Mouse (Mus musculus) myocyte (in vitro differentiated cells): Measurements from ENCODE around the gene Slc22a6. TPM values are rescaled to one million over a fixed set of nuclear protein-coding genes. Genes with fewer than 3 reads are reported as not detected.

Source experiments
- H3K27me3 ChIP-seq: one replicate; pipeline ENCODE4 v1.6.1; 2011; ENCODE audit not compliant: control insufficient read depth, insufficient read depth, insufficient read length
- H3K36me3 ChIP-seq: one replicate; pipeline ENCODE4 v1.6.1; 2011; ENCODE audit not compliant: control insufficient read depth, insufficient read depth
- H3K4me2 ChIP-seq: one replicate; pipeline ENCODE4 v1.6.1; 2011; ENCODE audit warnings: low read depth, control low read depth
- H3K4me3 ChIP-seq: one replicate; pipeline ENCODE4 v1.5.1; 2011; ENCODE audit warnings: mild to moderate bottlenecking, control low read depth, moderate library complexity
- H3K79me2 ChIP-seq: one replicate; pipeline ENCODE4 v1.6.1; 2011; ENCODE audit not compliant: control insufficient read depth, insufficient read depth
- H3ac ChIP-seq: one replicate; pipeline ENCODE4 v1.6.1; 2011; ENCODE audit not compliant: control insufficient read depth, insufficient read length
- CEBPB ChIP-seq: IDR thresholded peaks from 2 replicates; pipeline ENCODE4 v1.6.1; 2011; ENCODE audit warnings: mild to moderate bottlenecking, moderate library complexity; ENCODE audit not compliant: poor library complexity, insufficient read depth, severe bottlenecking
- E2F4 ChIP-seq: IDR thresholded peaks from one replicate; pipeline ENCODE4 v1.6.1; 2011; ENCODE audit warnings: mild to moderate bottlenecking, control low read depth, moderate library complexity; ENCODE audit not compliant: insufficient read depth
- MAX ChIP-seq: IDR thresholded peaks from one replicate; pipeline ENCODE4 v1.6.1; 2011; ENCODE audit warnings: low read depth, mild to moderate bottlenecking, control low read depth
- MYOD1 ChIP-seq, 3 experiments: IDR thresholded peaks; one replicate each; pipeline ENCODE4 v1.6.1; 2011; ENCODE audit warnings: control low read depth in 2 of 3, low read depth in 2 of 3, mild to moderate bottlenecking in 2 of 3, moderate library complexity in 1 of 3; ENCODE audit not compliant: insufficient read length in 2 of 3, control insufficient read depth in 1 of 3
- MYOG ChIP-seq, 3 experiments: IDR thresholded peaks; one replicate each; pipeline ENCODE4 v1.6.1; 2011; ENCODE audit warnings: control low read depth in 2 of 3, low read depth in 2 of 3, mild to moderate bottlenecking in 2 of 3; ENCODE audit not compliant: insufficient read length in 2 of 3, control insufficient read depth in 1 of 3, insufficient read depth in 1 of 3
- POLR2A ChIP-seq: IDR thresholded peaks from one replicate; pipeline ENCODE4 v1.6.1; 2011; ENCODE audit warnings: low read depth, mild to moderate bottlenecking, control low read depth, moderate library complexity; ENCODE audit not compliant: insufficient read length
- POLR2AphosphoS2 ChIP-seq: IDR thresholded peaks from one replicate; pipeline ENCODE4 v1.6.1; 2011; ENCODE audit warnings: low read depth, control low read depth; ENCODE audit not compliant: insufficient read length
- REST ChIP-seq: IDR thresholded peaks from one replicate; pipeline ENCODE4 v1.6.1; 2011; ENCODE audit warnings: mild to moderate bottlenecking, control low read depth, moderate library complexity; ENCODE audit not compliant: insufficient read depth, insufficient read length
- SRF ChIP-seq: IDR thresholded peaks from one replicate; pipeline ENCODE4 v1.6.1; 2011; ENCODE audit warnings: low read depth; ENCODE audit not compliant: control insufficient read depth, insufficient read length
- TCF12 ChIP-seq: IDR thresholded peaks from one replicate; pipeline ENCODE4 v1.6.1; 2011; ENCODE audit warnings: mild to moderate bottlenecking, control low read depth; ENCODE audit not compliant: poor library complexity, insufficient read depth, severe bottlenecking
- TCF3 ChIP-seq: IDR thresholded peaks from one replicate; pipeline ENCODE4 v1.6.1; 2011; ENCODE audit warnings: low read depth, control low read depth; ENCODE audit not compliant: insufficient read length
- USF1 ChIP-seq: IDR thresholded peaks from one replicate; pipeline ENCODE4 v1.6.1; 2011; ENCODE audit warnings: low read depth, mild to moderate bottlenecking, control low read depth, moderate library complexity
- polyA plus RNA-seq: library from polyadenylated mRNA; unstranded; fragments of >200 nt; fragmentation: generic; extraction: Trizol; gene quantifications from one replicate; pipeline ENCODE4 v1.2.1, GENCODE M21; 2012; ENCODE audit warnings: missing spikeins

Slc22a6 gene
- polyA plus RNA-seq, 1 experiment, result not detected

- Histone ChIP-seq H3K4me3 (no peak overlapping the region), H3K27me3 (peaks cover 63% of the 10 kb centered on the region)
Measured at GRCm38 (mm10) chr19:8661821-8662307, 44.0 kb downstream of the Slc22a6 start.

GRCm38 (mm10) chr19:8662337-8662736, 44.5 kb downstream of the Slc22a6 start:
- H3ac ChIP-seq, result no peak overlapping the region
- H3K36me3 ChIP-seq, result no peaks in the 10 kb centered on the region
- TF ChIP-seq TCF12 (no peak), CEBPB (no peak), POLR2AphosphoS2 (no peak), MYOD1 (IDR thresholded peaks at IDR 0.05; ENCODE audit: control insufficient read depth in 1 of 3, insufficient read length in 2 of 3, low read depth in 2 of 3) (no peak), MAX (no peak), MYOG (IDR thresholded peaks at IDR 0.05; ENCODE audit: control insufficient read depth in 1 of 3, insufficient read depth in 1 of 3, insufficient read length in 2 of 3, low read depth in 2 of 3) (no peak), USF1 (no peak)
- H3K4me3 ChIP-seq, result no peak overlapping the region
- no peak overlapping the region for H3K4me2 ChIP-seq
- H3K27me3 ChIP-seq, result peaks cover 63% of the 10 kb centered on the region
- no peaks in the 10 kb centered on the region for H3K79me2 ChIP-seq

More at GRCm38 (mm10) chr19:8661821-8662307, 44.0 kb downstream of the Slc22a6 start:
- Histone ChIP-seq H3K79me2 (no peaks in the 10 kb centered on the region), H3ac (no peak overlapping the region), H3K36me3 (no peaks in the 10 kb centered on the region), H3K4me2 (no peak overlapping the region)
- TF ChIP-seq POLR2AphosphoS2, result no peak
- no peak for TF ChIP-seq MYOG (IDR thresholded peaks at IDR 0.05; ENCODE audit: control insufficient read depth in 1 of 3, insufficient read depth in 1 of 3, insufficient read length in 2 of 3, low read depth in 2 of 3)
- no peak for TF ChIP-seq POLR2A
- no peak for TF ChIP-seq REST

DNA sequence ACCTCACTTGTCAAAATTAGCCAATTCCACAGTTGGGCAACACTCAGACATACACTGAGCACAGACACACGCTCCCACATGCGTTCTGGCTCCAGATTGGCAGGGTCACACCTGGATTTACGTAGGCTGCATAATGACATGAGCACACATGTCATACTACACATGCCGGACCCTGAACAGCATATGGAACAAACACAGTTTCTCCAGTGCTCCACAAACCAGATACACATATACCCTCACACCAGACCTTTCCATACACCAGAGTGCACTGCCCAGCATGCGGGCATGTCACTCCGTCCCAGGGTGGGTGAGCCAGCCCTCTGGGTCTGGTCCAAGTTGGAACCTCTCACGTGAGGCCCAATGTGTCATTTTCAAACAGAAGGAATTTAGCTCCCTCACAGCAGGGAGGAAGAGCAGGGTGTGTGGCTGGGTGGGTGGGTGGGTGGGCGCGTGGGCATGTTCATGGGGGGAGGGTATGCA, 45.6 kb downstream of the Slc22a6 start, which contains the start of gene Chrm1:
Gene Chrm1 (plus strand): TSS at position 430 of the 480 bp plus-strand sequence.
- H3ac ChIP-seq, result no peak within 1 kb of the TSS
- no peak within 1 kb of the TSS for H3K4me3 ChIP-seq
- H3K4me2 ChIP-seq, result no peak within 1 kb of the TSS
- peaks cover 55% of the 10 kb centered on the region for H3K27me3 ChIP-seq
- H3K36me3 ChIP-seq, result no peaks in the 10 kb centered on the region
- H3K79me2 ChIP-seq, result no peaks in the 10 kb centered on the region
- TF ChIP-seq MAX, result no peak

DNA sequence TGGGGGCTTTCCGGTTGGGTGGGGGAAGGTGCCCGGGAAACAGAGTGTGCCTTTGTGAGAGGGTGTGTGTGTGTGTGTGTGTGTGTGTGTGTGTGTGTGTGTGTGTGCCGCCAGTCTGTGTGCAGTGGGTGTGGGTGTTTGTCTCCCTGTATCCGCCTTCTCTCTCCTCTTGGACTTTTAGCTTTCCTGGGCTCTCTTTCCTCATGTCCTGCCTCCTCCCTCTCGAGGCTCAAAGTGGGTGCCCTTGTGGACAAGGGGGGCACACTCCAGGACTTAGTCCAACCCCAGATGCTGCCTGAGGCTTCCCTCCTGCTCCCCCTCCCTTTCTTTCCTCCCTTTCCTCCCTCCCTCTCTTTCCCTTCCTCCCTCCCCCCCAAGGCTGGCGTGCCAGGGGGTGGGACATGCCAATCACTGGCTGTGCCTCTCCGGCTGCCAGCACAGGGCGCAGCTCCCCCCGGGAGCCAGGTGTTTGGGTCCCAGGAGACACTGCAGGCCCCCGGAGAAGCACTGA, 46.1 kb downstream of the Slc22a6 start:
- H3K27me3 ChIP-seq, result peaks cover 53% of the 10 kb centered on the region
- no peak overlapping the region for H3K4me2 ChIP-seq
- H3K4me3 ChIP-seq, result no peak overlapping the region
- no peaks in the 10 kb centered on the region for H3K79me2 ChIP-seq
- no peak for TF ChIP-seq MYOG (IDR thresholded peaks at IDR 0.05; ENCODE audit: control insufficient read depth in 1 of 3, insufficient read depth in 1 of 3, insufficient read length in 2 of 3, low read depth in 2 of 3)
- TF ChIP-seq E2F4, result no peak
- TF ChIP-seq TCF3, result no peak
- TF ChIP-seq POLR2AphosphoS2, result no peak
- no peak for TF ChIP-seq MYOD1 (IDR thresholded peaks at IDR 0.05; ENCODE audit: control insufficient read depth in 1 of 3, insufficient read length in 2 of 3, low read depth in 2 of 3)
- no peak for TF ChIP-seq POLR2A
- no peak for TF ChIP-seq SRF
- H3ac ChIP-seq, result no peak overlapping the region
- no peaks in the 10 kb centered on the region for H3K36me3 ChIP-seq

- no peak overlapping the region for H3K4me2 ChIP-seq
- no peaks in the 10 kb centered on the region for H3K79me2 ChIP-seq
- H3K36me3 ChIP-seq, result no peaks in the 10 kb centered on the region
- no peak overlapping the region for H3ac ChIP-seq
- TF ChIP-seq MAX, result no peak
- no peak for TF ChIP-seq POLR2A
- TF ChIP-seq MYOD1 (IDR thresholded peaks at IDR 0.05; ENCODE audit: control insufficient read depth in 1 of 3, insufficient read length in 2 of 3, low read depth in 2 of 3), result no peak
- no peak for TF ChIP-seq USF1
- TF ChIP-seq TCF3, result no peak
- no peak for TF ChIP-seq CEBPB
- no peak for TF ChIP-seq MYOG (IDR thresholded peaks at IDR 0.05; ENCODE audit: control insufficient read depth in 1 of 3, insufficient read depth in 1 of 3, insufficient read length in 2 of 3, low read depth in 2 of 3)
- TF ChIP-seq TCF12, result no peak
- no peak for TF ChIP-seq E2F4
- TF ChIP-seq REST, result no peak
- no peak for TF ChIP-seq SRF
- no peak for TF ChIP-seq POLR2AphosphoS2
- peaks cover 58% of the 10 kb centered on the region for H3K27me3 ChIP-seq
- no peak overlapping the region for H3K4me3 ChIP-seq
Measured at GRCm38 (mm10) chr19:8664859-8665258, 47.0 kb downstream of the Slc22a6 start.

- Histone ChIP-seq H3ac (no peak overlapping the region), H3K79me2 (no peaks in the 10 kb centered on the region), H3K27me3 (peaks cover 57% of the 10 kb centered on the region), H3K4me2 (no peak overlapping the region), H3K4me3 (no peak overlapping the region), H3K36me3 (no peaks in the 10 kb centered on the region)
- TF ChIP-seq POLR2AphosphoS2 (no peak), SRF (no peak), POLR2A (no peak), REST (no peak), CEBPB (no peak), MYOG (IDR thresholded peaks at IDR 0.05; ENCODE audit: control insufficient read depth in 1 of 3, insufficient read depth in 1 of 3, insufficient read length in 2 of 3, low read depth in 2 of 3) (no peak), MAX (no peak), TCF3 (no peak), USF1 (no peak), TCF12 (no peak), E2F4 (no peak), MYOD1 (IDR thresholded peaks at IDR 0.05; ENCODE audit: control insufficient read depth in 1 of 3, insufficient read length in 2 of 3, low read depth in 2 of 3) (no peak)
Measured at GRCm38 (mm10) chr19:8665746-8666145, 47.9 kb downstream of the Slc22a6 start.
